Mouse (Mus musculus) kidney, embryonic 14.5 days (tissue): Measurements from ENCODE around the gene Cdc20. TPM values are rescaled to one million over a fixed set of nuclear protein-coding genes. Genes with fewer than 3 reads are reported as not detected.

Source experiments
- ATAC-seq: fragments of 200-750 bp; cut with Nextera tagmentation; 2 replicates; pipeline ENCODE4 v1.8.0; 2017; ENCODE audit warnings: moderate number of reproducible peaks, mild to moderate bottlenecking, moderate TSS enrichment, moderate library complexity; ENCODE audit not compliant: low FRiP score, low TSS enrichment
- H3K27ac ChIP-seq: fragments of 300-500 bp; sonication (generic); 2 replicates; pipeline ENCODE4 v1.5.1; 2014; ENCODE audit warnings: low read depth, mild to moderate bottlenecking, low read length, moderate library complexity, mixed read lengths
- H3K27me3 ChIP-seq: fragments of 300-500 bp; sonication (generic); 2 replicates; pipeline ENCODE4 v1.6.1; 2014; ENCODE audit warnings: mild to moderate bottlenecking, low read length; ENCODE audit not compliant: control insufficient read depth, insufficient read depth
- H3K36me3 ChIP-seq: fragments of 300-500 bp; sonication (generic); 2 replicates; pipeline ENCODE4 v1.6.1; 2014; ENCODE audit warnings: low read length, mixed read lengths; ENCODE audit not compliant: control insufficient read depth, insufficient read depth
- H3K4me1 ChIP-seq: fragments of 300-500 bp; sonication (generic); 2 replicates; pipeline ENCODE4 v1.6.1; 2014; ENCODE audit warnings: low read length, mixed read lengths; ENCODE audit not compliant: control insufficient read depth, insufficient read depth
- H3K4me2 ChIP-seq: fragments of 300-500 bp; sonication (generic); replicated peaks from 2 replicates; pipeline ENCODE4 v1.6.1; 2014; ENCODE audit warnings: low read depth, mild to moderate bottlenecking, low read length
- H3K4me3 ChIP-seq: fragments of 300-500 bp; sonication (generic); 2 replicates; pipeline ENCODE4 v1.5.1; 2014; ENCODE audit warnings: mild to moderate bottlenecking, low read length
- H3K9ac ChIP-seq: fragments of 300-500 bp; sonication (generic); 2 replicates; pipeline ENCODE4 v1.6.1; 2014; ENCODE audit warnings: low read depth, mild to moderate bottlenecking, low read length, moderate library complexity
- H3K9me3 ChIP-seq: fragments of 300-500 bp; sonication (generic); 2 replicates; pipeline ENCODE4 v1.6.1; 2016; ENCODE audit warnings: low read length; ENCODE audit not compliant: control insufficient read depth
- WGBS: fragments of 180-500 bp; shearing (Covaris S2); extraction: QIAGEN DNeasy Blood & Tissue Kit; methylation state at CpG from one replicate; pipeline ENCODE4 v1.1.7; 2014; 5-methylcytosine and 5-hydroxymethylcytosine counted together
- polyA plus RNA-seq: library from polyadenylated mRNA; unstranded; fragments of >200 nt; fragmentation: Nextera tagmentation; extraction: Ambion mirVana; gene quantifications from 2 replicates; pipeline ENCODE4 v1.2.1, GENCODE M21; 2014

Cdc20 gene
- polyA plus RNA-seq, 1 experiment from 2014 or later: 287 TPM

- Histone ChIP-seq H3K4me3 (peak overlapping the region; percentile 42), H3K4me1 (no peaks in the 10 kb centered on the region), H3K27ac (no peak overlapping the region), H3K27me3 (no peaks in the 10 kb centered on the region), H3K36me3 (no peaks in the 10 kb centered on the region), H3K4me2 (peak overlapping the region; percentile 78), H3K9ac (peak overlapping the region; percentile 53; the same call in 1 of the 2 replicates), H3K9me3 (no peaks in the 10 kb centered on the region)
- ATAC-seq: peak; percentile 85
- 24% methylated on average over 18 of the region's 18 CpGs for WGBS
Measured at GRCm38 (mm10) chr4:118445781-118446414, 8.7 kb upstream of the Cdc20 start.

- H3K4me2 ChIP-seq: no peak overlapping the region
- no peak for ATAC-seq
- H3K9me3 ChIP-seq: no peaks in the 10 kb centered on the region
- no peak overlapping the region for H3K4me3 ChIP-seq
- no peak overlapping the region for H3K27ac ChIP-seq
- H3K27me3 ChIP-seq: no peaks in the 10 kb centered on the region
- 89% methylated on average over 10 of the region's 10 CpGs for WGBS
- H3K9ac ChIP-seq: no peak overlapping the region
- no peaks in the 10 kb centered on the region for H3K36me3 ChIP-seq
- H3K4me1 ChIP-seq: no peaks in the 10 kb centered on the region
Measured at GRCm38 (mm10) chr4:118445088-118445487, 7.9 kb upstream of the Cdc20 start.

GRCm38 (mm10) chr4:118437829-118438253 lies 689 bp upstream of the Cdc20 start:
- H3K4me1 ChIP-seq: peaks cover 20% of the 10 kb centered on the region
- 8% methylated on average over 12 of the region's 12 CpGs for WGBS
- no peak for ATAC-seq

GRCm38 (mm10) chr4:118432332-118432731 lies 4.8 kb downstream of the Cdc20 start:
- Histone ChIP-seq H3K27ac (no peak overlapping the region), H3K9me3 (no peaks in the 10 kb centered on the region), H3K9ac (no peak overlapping the region), H3K4me3 (no peak overlapping the region), H3K36me3 (peaks cover 56% of the 10 kb centered on the region), H3K4me2 (no peak overlapping the region), H3K27me3 (no peaks in the 10 kb centered on the region), H3K4me1 (peaks cover 40% of the 10 kb centered on the region)
- ATAC-seq: no peak
- 72% methylated on average over 8 of the region's 8 CpGs for WGBS

More at GRCm38 (mm10) chr4:118437829-118438253, 689 bp upstream of the Cdc20 start:
- no peaks in the 10 kb centered on the region for H3K9me3 ChIP-seq
- H3K36me3 ChIP-seq: peaks cover 29% of the 10 kb centered on the region
- H3K4me2 ChIP-seq: peak overlapping the region; percentile 94
- H3K27me3 ChIP-seq: no peaks in the 10 kb centered on the region
- peak overlapping the region; percentile 61 for H3K9ac ChIP-seq
- peak overlapping the region; percentile 84 for H3K27ac ChIP-seq
- H3K4me3 ChIP-seq: peak overlapping the region; percentile 73

- Histone ChIP-seq H3K36me3 (peaks cover 44% of the 10 kb centered on the region), H3K27me3 (no peaks in the 10 kb centered on the region), H3K27ac (peak overlapping the region; percentile 48; the same call in 1 of the 2 replicates), H3K4me3 (peak overlapping the region; percentile 72; the same call in 1 of the 2 replicates), H3K9ac (peak overlapping the region; percentile 77; the same call in 1 of the 2 replicates), H3K4me1 (peaks cover 25% of the 10 kb centered on the region), H3K4me2 (peak overlapping the region; percentile 79), H3K9me3 (no peaks in the 10 kb centered on the region)
- 42% methylated on average over 7 of the region's 7 CpGs for WGBS
- ATAC-seq: no peak
Measured at GRCm38 (mm10) chr4:118429215-118429895, 7.8 kb downstream of the Cdc20 start.

GRCm38 (mm10) chr4:118428531-118429214 lies 8.5 kb downstream of the Cdc20 start:
- Histone ChIP-seq H3K36me3 (peaks cover 37% of the 10 kb centered on the region), H3K9ac (peak overlapping the region; percentile 77), H3K27ac (peak overlapping the region; percentile 48; the same call in 1 of the 2 replicates), H3K4me1 (peaks cover 25% of the 10 kb centered on the region), H3K4me3 (peak overlapping the region; percentile 72), H3K9me3 (no peaks in the 10 kb centered on the region), H3K27me3 (no peaks in the 10 kb centered on the region), H3K4me2 (peak overlapping the region; percentile 79)
- ATAC-seq: peak; percentile 12; the same call in 1 of the 2 replicates
- 35% methylated on average over 15 of the region's 15 CpGs for WGBS

GRCm38 (mm10) chr4:118427768-118428451 lies 9.2 kb downstream of the Cdc20 start, which contains the start of gene Elovl1:
Gene Elovl1, plus strand, starts transcription at chr4:118428093.
- peak within 1 kb of the TSS; percentile 72 for H3K4me3 ChIP-seq
- peak within 1 kb of the TSS; percentile 77 for H3K9ac ChIP-seq
- H3K27ac ChIP-seq: peak within 1 kb of the TSS; percentile 80
- peaks cover 25% of the 10 kb centered on the region for H3K4me1 ChIP-seq
- ATAC-seq: peak; percentile 96
- peak within 1 kb of the TSS; percentile 79 for H3K4me2 ChIP-seq
- H3K36me3 ChIP-seq: peaks cover 29% of the 10 kb centered on the region
- no peaks in the 10 kb centered on the region for H3K27me3 ChIP-seq
- H3K9me3 ChIP-seq: no peaks in the 10 kb centered on the region
- WGBS: 0% methylated on average over 27 of the region's 31 CpGs

GRCm38 (mm10) chr4:118427415-118427767 lies 9.8 kb downstream of the Cdc20 start:
- no peak; the same call in 1 of the 2 replicates for ATAC-seq
- H3K27me3 ChIP-seq: no peaks in the 10 kb centered on the region
- WGBS: 1% methylated on average over 5 of the region's 5 CpGs
- peaks cover 24% of the 10 kb centered on the region for H3K36me3 ChIP-seq
- H3K4me2 ChIP-seq: peak overlapping the region; percentile 79
- H3K4me3 ChIP-seq: peak overlapping the region; percentile 72
- peaks cover 25% of the 10 kb centered on the region for H3K4me1 ChIP-seq
- peak overlapping the region; percentile 77 for H3K9ac ChIP-seq
- peak overlapping the region; percentile 80 for H3K27ac ChIP-seq
- H3K9me3 ChIP-seq: no peaks in the 10 kb centered on the region
